Mouse (Mus musculus) ES-E14 (cell line): ENCODE measurements at regions not wholly inside any gene's neighbourhood (a gene's known extent, or its start where the extent isn't known, plus 50 kb on each side); places are given as distances from the start of the nearest gene placed in this dataset.

Experiments used
- CHD2 ChIP-seq: IDR thresholded peaks from 2 replicates; pipeline ENCODE4 v1.6.1; 2014; ENCODE audit warnings: mild to moderate bottlenecking, low read depth, low read length, inconsistent platforms
- HCFC1 ChIP-seq: IDR thresholded peaks from 2 replicates; pipeline ENCODE4 v1.6.1; 2012; ENCODE audit warnings: low read length, inconsistent platforms, borderline replicate concordance; ENCODE audit not compliant: insufficient read depth
- MAFK ChIP-seq: IDR thresholded peaks from 2 replicates; pipeline ENCODE4 v1.6.1; 2014; ENCODE audit warnings: mild to moderate bottlenecking, low read depth, low read length, inconsistent platforms; ENCODE audit not compliant: insufficient read depth
- ZC3H11A ChIP-seq: IDR thresholded peaks from 2 replicates; pipeline ENCODE4 v1.6.1; 2012; ENCODE audit warnings: low read depth, mild to moderate bottlenecking, inconsistent platforms, low read length, borderline replicate concordance
- ZNF384 ChIP-seq: IDR thresholded peaks from 2 replicates; pipeline ENCODE4 v1.6.1; 2012; ENCODE audit warnings: low read depth, low read length, inconsistent platforms

GRCm38 (mm10) chr12:85548076-85548475 lies 50.8 kb upstream of the Jdp2 start:
- TF ChIP-seq ZNF384 (no peak), HCFC1 (no peak), CHD2 (no peak), ZC3H11A (no peak), MAFK (no peak)
